ENCODE assay signal across 13 mouse cellular contexts in the genomic region with DNA sequence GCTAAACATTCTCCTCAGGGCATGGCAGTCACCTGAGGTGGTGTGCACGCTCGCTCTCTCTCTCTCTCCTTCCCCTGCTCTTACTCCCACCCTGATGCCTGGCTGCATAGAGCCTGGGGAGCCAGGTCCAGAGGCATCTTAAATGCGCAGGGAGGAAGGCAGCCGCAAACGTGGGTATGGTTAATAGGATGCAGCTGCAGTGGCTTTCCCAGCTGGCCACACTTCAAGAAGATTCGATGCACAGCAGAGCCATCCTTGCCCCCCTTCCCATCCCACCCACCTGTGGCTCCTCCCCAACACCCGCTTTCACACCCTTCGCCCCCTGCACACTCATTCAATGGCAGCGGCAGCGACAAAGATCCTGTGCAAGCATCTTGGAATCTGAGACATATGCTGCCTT.
A peak's percentile ranks its signal among the peaks of the same experiment; 100 is the strongest.
DNase-seq lines count a peak whose midpoint lies in the region; ATAC-seq and TF ChIP-seq lines count a peak whose summit lies in the region.
"Had no signal": no experiment of that assay in that cellular context is flagged by ENCODE, and none has a peak within 500 bp of the region (broad histone marks: within the 10 kb centered on the region; RNA-seq: fewer than 3 reads in every experiment).

No protein-coding gene starts in this region.

- no peaks in the 10 kb centered on the region for H3K9me3 ChIP-seq in kidney, embryonic 16.5 days (ENCODE audit: low read length)
- H3K9me3 ChIP-seq in embryonic facial prominence, embryonic 14.5 days (ENCODE audit: control insufficient read depth, low read length) = no peaks in the 10 kb centered on the region
- H3K9me3 ChIP-seq in hindbrain, postnatal 0 days (ENCODE audit: low read length) = no peaks in the 10 kb centered on the region

- no peak for TF ChIP-seq CTCF in hindbrain, postnatal 0 days (IDR thresholded peaks at IDR 0.05; ENCODE audit: low read depth)

- DNase-seq in kidney, postnatal 36 days = no peak
- DNase-seq in embryonic facial prominence, embryonic 14.5 days (ENCODE audit: low spot score) = peak; percentile 62
- no peak for DNase-seq in hindbrain, postnatal 0 days (ENCODE audit: low spot score)
- DNase-seq in telencephalon, adult 2 months (ENCODE audit: low read depth, low spot score) = peak; percentile 46
- DNase-seq in Muller cell, postnatal 12 days (ENCODE audit: inconsistent ontology term) = no peak
- no peak for DNase-seq in layer of hippocampus, adult 18-20 months (ENCODE audit: low spot score in 2 of 2)
- no peak for DNase-seq in gastrocnemius, postnatal 4 days (ENCODE audit: low spot score in 2 of 2)
- DNase-seq: cerebellum, adult 2 months; gastrocnemius, postnatal 36 days; kidney, adult 18-20 months; spleen, adult 18-20 months had no signal

- H3K4me3 ChIP-seq in kidney, embryonic 16.5 days (ENCODE audit: low read length) = no peak overlapping the region
- no peak overlapping the region for H3K4me3 ChIP-seq in embryonic facial prominence, embryonic 14.5 days (ENCODE audit: low read depth, low read length)
- no peak overlapping the region for H3K4me3 ChIP-seq in hindbrain, postnatal 0 days (ENCODE audit: low read length)
- H3K4me3 ChIP-seq: left cerebral cortex, adult 2 months had no signal

- WGBS in kidney, embryonic 16.5 days = 31% methylated on average over 10 of the region's 10 CpGs
- 17% methylated on average over 10 of the region's 10 CpGs for WGBS in embryonic facial prominence, embryonic 14.5 days
- 33% methylated on average over 10 of the region's 10 CpGs for WGBS in hindbrain, postnatal 0 days

- peak; percentile 22 for ATAC-seq in kidney, embryonic 16.5 days (ENCODE audit: low FRiP score, low TSS enrichment)
- no peak for ATAC-seq in embryonic facial prominence, embryonic 14.5 days (ENCODE audit: low read depth)
- 0 out of 2 replicates have a peak, but pooled peaks have one; percentile 34 for ATAC-seq in hindbrain, postnatal 0 days

- H3K36me3 ChIP-seq in kidney, embryonic 16.5 days (ENCODE audit: insufficient read depth, low read length) = no peaks in the 10 kb centered on the region
- H3K36me3 ChIP-seq in embryonic facial prominence, embryonic 14.5 days (ENCODE audit: control insufficient read depth, insufficient read depth, low read length) = no peaks in the 10 kb centered on the region
- no peaks in the 10 kb centered on the region for H3K36me3 ChIP-seq in hindbrain, postnatal 0 days (ENCODE audit: insufficient read depth, low read length)

- no peak overlapping the region for H3K9ac ChIP-seq in kidney, embryonic 16.5 days (replicated peaks; ENCODE audit: low read length)
- no peak overlapping the region for H3K9ac ChIP-seq in embryonic facial prominence, embryonic 14.5 days (ENCODE audit: low read depth, low read length)
- H3K9ac ChIP-seq in hindbrain, postnatal 0 days (replicated peaks; ENCODE audit: low read length) = peak overlapping the region; percentile 30

- peaks cover 47% of the 10 kb centered on the region for H3K4me1 ChIP-seq in kidney, embryonic 16.5 days (ENCODE audit: insufficient read depth, low read length)
- H3K4me1 ChIP-seq in embryonic facial prominence, embryonic 14.5 days (ENCODE audit: control insufficient read depth, insufficient read depth, low read length) = peaks cover 32% of the 10 kb centered on the region
- H3K4me1 ChIP-seq in hindbrain, postnatal 0 days (ENCODE audit: insufficient read depth, low read length) = peaks cover 24% of the 10 kb centered on the region

- H3K27ac ChIP-seq in kidney, embryonic 16.5 days (ENCODE audit: low read length) = peak overlapping the region; percentile 11; the same call in 1 of the 2 replicates
- H3K27ac ChIP-seq in embryonic facial prominence, embryonic 14.5 days (replicated peaks; ENCODE audit: low read depth, low read length) = no peak overlapping the region
- H3K27ac ChIP-seq in hindbrain, postnatal 0 days = 0 out of 2 replicates have a peak overlapping the region, but pooled peaks have one; percentile 32
- H3K27ac ChIP-seq: left cerebral cortex, adult 2 months had no signal

- no peak overlapping the region for H3K4me2 ChIP-seq in kidney, embryonic 16.5 days (replicated peaks; ENCODE audit: low read depth, low read length)
- H3K4me2 ChIP-seq in embryonic facial prominence, embryonic 14.5 days (ENCODE audit: low read depth, low read length) = peak overlapping the region; percentile 21
- H3K4me2 ChIP-seq in hindbrain, postnatal 0 days (ENCODE audit: low read depth, low read length) = no peak overlapping the region

- H3K27me3 ChIP-seq in kidney, embryonic 16.5 days (ENCODE audit: insufficient read depth, low read length) = no peaks in the 10 kb centered on the region
- H3K27me3 ChIP-seq in embryonic facial prominence, embryonic 14.5 days (replicated peaks; ENCODE audit: control insufficient read depth, insufficient read depth, low read length) = no peaks in the 10 kb centered on the region
- no peaks in the 10 kb centered on the region for H3K27me3 ChIP-seq in hindbrain, postnatal 0 days (ENCODE audit: insufficient read depth, low read length)

Comparison
In these comparisons a context has a peak if more than half of its experiments do, and no peak if none do; other contexts are left out.
1. DNase-seq: peak in embryonic facial prominence, embryonic 14.5 days (single experiment) and telencephalon, adult 2 months (single experiment); none in kidney, postnatal 36 days (0 of 2), hindbrain, postnatal 0 days (single experiment), Muller cell, postnatal 12 days (single experiment), layer of hippocampus, adult 18-20 months (0 of 2) and gastrocnemius, postnatal 4 days (0 of 2).